Mouse (Mus musculus) heart, adult 2 months (tissue): ENCODE data around the gene Sdcbp2. TPM values are rescaled to one million over a fixed set of nuclear protein-coding genes. Genes with fewer than 3 reads are reported as not detected.

Experiments used
- DNase-seq, 2 experiments: peaks; one replicate each; pipeline ENCODE4 v3.0.0; 2021
- H3K27ac ChIP-seq: fragments of 200-600 bp; 2 replicates; pipeline ENCODE4 v1.8.1; 2022
- H3K27me3 ChIP-seq: fragments of 200-500 bp; 2 replicates; pipeline ENCODE4 v1.6.1; 2012; ENCODE audit warnings: mild to moderate bottlenecking, low read length, inconsistent platforms, mixed read lengths; ENCODE audit not compliant: control insufficient read depth, insufficient read depth
- H3K36me3 ChIP-seq: fragments of 200-500 bp; 2 replicates; pipeline ENCODE4 v1.6.1; 2012; ENCODE audit warnings: low read length, inconsistent platforms; ENCODE audit not compliant: control insufficient read depth, insufficient read depth
- H3K4me1 ChIP-seq: fragments of 200-500 bp; 2 replicates; pipeline ENCODE4 v1.6.1; 2011; ENCODE audit warnings: low read length; ENCODE audit not compliant: control insufficient read depth, insufficient read depth
- H3K4me3 ChIP-seq: fragments of 200-600 bp; 2 replicates; pipeline ENCODE4 v1.8.1; 2022
- H3K79me2 ChIP-seq: fragments of 200-500 bp; replicated peaks from 2 replicates; pipeline ENCODE4 v1.6.1; 2012; ENCODE audit warnings: mild to moderate bottlenecking, inconsistent platforms, low read length, moderate library complexity, mixed read lengths; ENCODE audit not compliant: control insufficient read depth, insufficient read depth
- H3K9ac ChIP-seq: fragments of 200-500 bp; 2 replicates; pipeline ENCODE4 v1.6.1; 2012; ENCODE audit warnings: low read depth, mild to moderate bottlenecking, control low read depth, inconsistent platforms, low read length, mixed read lengths
- CTCF ChIP-seq: fragments of 200-600 bp; IDR thresholded peaks from 2 replicates; pipeline ENCODE4 v1.8.1; 2022; ENCODE audit warnings: antibody characterized with exemption, mild to moderate bottlenecking, moderate library complexity
- EP300 ChIP-seq: fragments of 200-500 bp; IDR thresholded peaks from 2 replicates; pipeline ENCODE4 v1.6.1; 2011; ENCODE audit warnings: low read depth, low read length, control low read depth; ENCODE audit not compliant: insufficient read depth
- POLR2A ChIP-seq: fragments of 200-500 bp; IDR thresholded peaks from 2 replicates; pipeline ENCODE4 v1.6.1; 2011; ENCODE audit warnings: mild to moderate bottlenecking, low read depth, low read length, control low read depth; ENCODE audit not compliant: insufficient read depth
- WGBS: fragments of 180-500 bp; shearing (Covaris S2); methylation state at CpG from one replicate; pipeline ENCODE4 v1.1.7; 2018; 5-methylcytosine and 5-hydroxymethylcytosine counted together
- intact Hi-C: fragments of 180-260 bp; cut with DNase I; formaldehyde crosslinking; loops from one replicate; pipeline ENCODE4 v1.15.1; 2025
- polyA plus RNA-seq: library from polyadenylated mRNA; depleted of rRNA; stranded (reverse); fragments of >200 nt; gene quantifications from 2 replicates; pipeline ENCODE4 v1.2.3, GENCODE M21; 2012
- total RNA-seq, 2 experiments: library from RNA; stranded (reverse); gene quantifications; 2 replicates each; pipeline ENCODE4 v1.2.3; 2021

Sdcbp2 gene
- total and polyA plus RNA-seq, 3 experiments = 1.9 to 2.4 (median 2.2) TPM

- Histone ChIP-seq H3K27me3 (no peaks in the 10 kb centered on the region), H3K4me1 (no peaks in the 10 kb centered on the region), H3K36me3 (no peaks in the 10 kb centered on the region), H3K27ac (no peak overlapping the region), H3K9ac (no peak overlapping the region), H3K4me3 (no peak overlapping the region), H3K79me2 (no peaks in the 10 kb centered on the region)
- intact Hi-C loops = no loop called here
- DNase-seq = no peak
- TF ChIP-seq CTCF (no peak), POLR2A (no peak)
- 83% methylated on average over 7 of the region's 7 CpGs for WGBS
These were observed 53.9 kb downstream of the Sdcbp2 start for GRCm38 (mm10) chr2:151626296-151626695.

- Histone ChIP-seq H3K36me3 (no peaks in the 10 kb centered on the region), H3K79me2 (no peaks in the 10 kb centered on the region), H3K27ac (no peak overlapping the region), H3K4me1 (no peaks in the 10 kb centered on the region), H3K4me3 (no peak overlapping the region), H3K27me3 (peaks cover 8% of the 10 kb centered on the region), H3K9ac (no peak overlapping the region)
- intact Hi-C loops = no loop called here
- TF ChIP-seq EP300 (no peak), POLR2A (no peak), CTCF (no peak)
- DNase-seq = no peak
- WGBS = 80% methylated on average over 3 of the region's 3 CpGs
These were observed 55.6 kb downstream of the Sdcbp2 start for GRCm38 (mm10) chr2:151628011-151628410.

- WGBS = 71% methylated on average over 7 of the region's 7 CpGs
- peaks cover 8% of the 10 kb centered on the region for H3K27me3 ChIP-seq
These were observed 56.9 kb downstream of the Sdcbp2 start for GRCm38 (mm10) chr2:151629310-151629709.

GRCm38 (mm10) chr2:151631406-151632158, 59.2 kb downstream of the Sdcbp2 start:
- peak overlapping the region; percentile 10; the same call in 1 of the 2 replicates for H3K9ac ChIP-seq
- H3K27me3 ChIP-seq = peaks cover 8% of the 10 kb centered on the region
- no peak for DNase-seq
- H3K4me1 ChIP-seq = no peaks in the 10 kb centered on the region
- no peaks in the 10 kb centered on the region for H3K36me3 ChIP-seq
- no peaks in the 10 kb centered on the region for H3K79me2 ChIP-seq
- H3K27ac ChIP-seq = peak overlapping the region; percentile 57
- TF ChIP-seq EP300 = no peak
- TF ChIP-seq CTCF = no peak
- no peak for TF ChIP-seq POLR2A
- peak overlapping the region; percentile 81 for H3K4me3 ChIP-seq
- 10% methylated on average over 21 of the region's 22 CpGs for WGBS
- intact Hi-C loops = loop anchor here (2.0 to 5.0 kb wide), 2 partner anchors 55 to 139 kb away; partner anchors contain the start of gene Nsfl1c

More at GRCm38 (mm10) chr2:151629310-151629709, 56.9 kb downstream of the Sdcbp2 start:
- no peak overlapping the region for H3K9ac ChIP-seq
- H3K36me3 ChIP-seq = no peaks in the 10 kb centered on the region
- intact Hi-C loops = no loop called here
- H3K79me2 ChIP-seq = no peaks in the 10 kb centered on the region
- DNase-seq = no peak
- TF ChIP-seq EP300 = no peak
- H3K27ac ChIP-seq = no peak overlapping the region
- no peaks in the 10 kb centered on the region for H3K4me1 ChIP-seq
- no peak overlapping the region for H3K4me3 ChIP-seq

GRCm38 (mm10) chr2:151632159-151632814, 59.9 kb downstream of the Sdcbp2 start, which contains the start of gene Snph:
Snph (minus strand) TSS chr2:151632593.
- H3K27ac ChIP-seq = peak within 1 kb of the TSS; percentile 57
- no peaks in the 10 kb centered on the region for H3K79me2 ChIP-seq
- peak within 1 kb of the TSS; percentile 10; the same call in 1 of the 2 replicates for H3K9ac ChIP-seq
- TF ChIP-seq CTCF (peak; percentile 70), EP300 (no peak)
- H3K4me1 ChIP-seq = no peaks in the 10 kb centered on the region
- H3K4me3 ChIP-seq = peak within 1 kb of the TSS; percentile 81
- H3K27me3 ChIP-seq = peaks cover 8% of the 10 kb centered on the region
- WGBS = under 1% methylated on average over 47 of the region's 47 CpGs
- peak; percentile 70 to 72 for DNase-seq
- intact Hi-C loops = loop anchor here (5.0 kb wide), 1 partner anchor 140 kb away; the partner anchor contains the start of gene Nsfl1c
- no peaks in the 10 kb centered on the region for H3K36me3 ChIP-seq

- intact Hi-C loops = loop anchor here (5.0 kb wide), 1 partner anchor 141 kb away; the partner anchor contains the start of gene Nsfl1c
- no peak overlapping the region for H3K27ac ChIP-seq
- peak overlapping the region; percentile 81; the same call in 1 of the 2 replicates for H3K4me3 ChIP-seq
- H3K27me3 ChIP-seq = peaks cover 8% of the 10 kb centered on the region
- H3K36me3 ChIP-seq = no peaks in the 10 kb centered on the region
- no peak overlapping the region for H3K9ac ChIP-seq
- 60% methylated on average over 5 of the region's 5 CpGs for WGBS
- no peak for TF ChIP-seq CTCF
- no peak for TF ChIP-seq EP300
- no peak for TF ChIP-seq POLR2A
- H3K79me2 ChIP-seq = no peaks in the 10 kb centered on the region
- H3K4me1 ChIP-seq = no peaks in the 10 kb centered on the region
- no peak for DNase-seq
These were observed 60.6 kb downstream of the Sdcbp2 start for GRCm38 (mm10) chr2:151632982-151633381.
